Mouse (Mus musculus) kidney, postnatal 4 days (tissue): ENCODE data around the gene Coq5.
A peak's percentile ranks its signal among the peaks of the same experiment; 100 is the strongest.
"Not testable (repeated sequence)": the region's sequence is repeated elsewhere in the genome, so short reads cannot be mapped to it uniquely, and the experiment has no call there.

Experiments used
- DNase-seq, 2 experiments: peaks; one replicate each; pipeline ENCODE4 v3.0.0; 2021; ENCODE audit warnings: mixed read lengths in 2 of 2

The Coq5 gene

GRCm38 (mm10) chr5:115267469-115268045 is 11.9 kb upstream of the Coq5 start:
- DNase-seq: no peak

GRCm38 (mm10) chr5:115268266-115268665 is 11.2 kb upstream of the Coq5 start:
- DNase-seq: no peak

- no peak for DNase-seq
Measured at GRCm38 (mm10) chr5:115269969-115270368, 9.5 kb upstream of the Coq5 start.

- DNase-seq: peak in 1 of 2 experiments; percentile 63
Measured at GRCm38 (mm10) chr5:115271931-115272811, 7.3 kb upstream of the Coq5 start.

GRCm38 (mm10) chr5:115272812-115273548 is 6.5 kb upstream of the Coq5 start, which contains the start of gene Rnf10:
TSS of gene Rnf10 (minus strand) at chr5:115272898.
- peak; percentile 97 for DNase-seq

- DNase-seq: no peak
Measured at GRCm38 (mm10) chr5:115273549-115274135, 5.8 kb upstream of the Coq5 start.

GRCm38 (mm10) chr5:115274353-115274752 is 5.1 kb upstream of the Coq5 start:
- no peak for DNase-seq

- no peak for DNase-seq
Measured at GRCm38 (mm10) chr5:115274771-115275170, 4.7 kb upstream of the Coq5 start.

GRCm38 (mm10) chr5:115275998-115276397 is 3.5 kb upstream of the Coq5 start:
- DNase-seq: peak; percentile 59 to 70

GRCm38 (mm10) chr5:115278053-115278452 is 1.4 kb upstream of the Coq5 start:
- DNase-seq: no peak

GRCm38 (mm10) chr5:115278785-115279184 is 681 bp upstream of the Coq5 start:
- no peak for DNase-seq

GRCm38 (mm10) chr5:115280050-115280687 is 703 bp downstream of the Coq5 start:
- DNase-seq: peak; percentile 32 to 43

- no peak for DNase-seq
Measured at GRCm38 (mm10) chr5:115284735-115285134, 5.3 kb downstream of the Coq5 start.

- peak in 1 of 2 experiments; percentile 16 for DNase-seq
Measured at GRCm38 (mm10) chr5:115294173-115294572, 14.7 kb downstream of the Coq5 start.

GRCm38 (mm10) chr5:115296347-115296746 is 16.9 kb downstream of the Coq5 start:
- DNase-seq: no peak

- peak; percentile 77 to 84 for DNase-seq
Measured at GRCm38 (mm10) chr5:115300035-115300744, 20.7 kb downstream of the Coq5 start.

GRCm38 (mm10) chr5:115300792-115301614 is 21.5 kb downstream of the Coq5 start, which contains the start of gene Dynll1:
TSS of gene Dynll1 (minus strand) at chr5:115300999.
- peak; percentile 100 for DNase-seq

- DNase-seq: no peak
Measured at GRCm38 (mm10) chr5:115301615-115302014, 22.1 kb downstream of the Coq5 start.

GRCm38 (mm10) chr5:115302190-115302589 is 22.7 kb downstream of the Coq5 start:
- not testable (repeated sequence) for DNase-seq

- DNase-seq: no peak
Measured at GRCm38 (mm10) chr5:115312354-115312753, 32.9 kb downstream of the Coq5 start.
